Mouse (Mus musculus) small intestine, adult 2 months (tissue): ENCODE results near the gene Elavl3.

ENCODE experiments used
- CTCF ChIP-seq: fragments of 200-500 bp; IDR thresholded peaks from 2 replicates; pipeline ENCODE4 v1.5.1; 2012; ENCODE audit warnings: low read depth, mild to moderate bottlenecking, control low read depth, inconsistent platforms, low read length, moderate library complexity, mixed read lengths; ENCODE audit not compliant: insufficient replicate concordance, insufficient read length; ENCODE audit errors: extremely low read depth
- POLR2A ChIP-seq: fragments of 200-500 bp; IDR thresholded peaks from 2 replicates; pipeline ENCODE4 v1.6.1; 2012; ENCODE audit warnings: low read depth, mild to moderate bottlenecking, control low read depth, inconsistent platforms, low read length, moderate library complexity

- TF ChIP-seq POLR2A = no peak
- TF ChIP-seq CTCF = no peak
These were observed 59.6 kb downstream of the Elavl3 start for GRCm38 (mm10) chr9:21992227-21992626.
